Mouse (Mus musculus): Measurements from ENCODE around the gene Zfp423. TPM values are rescaled to one million over a fixed set of nuclear protein-coding genes. Genes with fewer than 3 reads are reported as not detected.

Gene Zfp423
- total and polyA plus RNA-seq, 2 experiments from 2014 or later, result 18.4 to 34.6 TPM

GRCm38 (mm10) chr8:87636226-87636742 is 323.1 kb downstream of the Zfp423 start:
- no peak for ATAC-seq

DNA sequence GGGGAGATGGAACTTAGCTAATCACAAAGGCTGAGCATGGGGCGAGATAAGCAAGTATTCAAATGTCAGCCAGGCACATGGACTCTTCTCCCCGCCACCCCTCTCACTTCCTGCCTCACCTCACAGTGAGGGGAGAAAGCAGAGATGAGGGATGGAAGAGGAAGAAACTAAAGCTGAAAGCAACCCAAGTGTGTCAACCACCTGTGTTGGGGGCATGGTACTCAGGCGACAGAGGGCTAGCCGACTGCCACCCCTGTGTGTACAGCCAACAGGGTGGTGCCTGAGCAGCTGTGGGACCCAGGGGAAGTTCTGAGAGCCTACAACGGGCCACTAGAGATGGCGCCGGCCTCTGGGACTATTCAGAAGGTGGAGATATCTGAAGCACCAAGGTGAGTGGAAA is 327.6 kb downstream of the Zfp423 start:
- Histone ChIP-seq H3K27ac (ENCODE audit: low read depth, low read length) (no peak overlapping the region), H3K4me2 (ENCODE audit: low read depth) (no peak overlapping the region), H3K36me3 (ENCODE audit: insufficient read depth) (no peaks in the 10 kb centered on the region), H3K4me1 (ENCODE audit: insufficient read depth) (no peaks in the 10 kb centered on the region), H3K4me3 (ENCODE audit: low read depth, low read length) (no peak overlapping the region), H3K9ac (no peak overlapping the region), H3K9me3 (ENCODE audit: low read length) (no peaks in the 10 kb centered on the region), H3K27me3 (ENCODE audit: insufficient read depth, low read length) (no peaks in the 10 kb centered on the region)
- WGBS, result 91% methylated on average over 7 of the region's 7 CpGs
- TF ChIP-seq CTCF (IDR thresholded peaks at IDR 0.05; ENCODE audit: low read depth), result no peak
- no peak for DNase-seq
- ATAC-seq, result no peak

More at GRCm38 (mm10) chr8:87636226-87636742, 323.1 kb downstream of the Zfp423 start:
- H3K27me3 ChIP-seq (ENCODE audit: insufficient read depth, low read length), result no peaks in the 10 kb centered on the region
- H3K27ac ChIP-seq (ENCODE audit: low read depth, low read length), result no peak overlapping the region
- H3K9me3 ChIP-seq (ENCODE audit: low read length), result no peaks in the 10 kb centered on the region
- no peaks in the 10 kb centered on the region for H3K36me3 ChIP-seq (ENCODE audit: insufficient read depth)
- H3K9ac ChIP-seq, result no peak overlapping the region
- no peak overlapping the region for H3K4me2 ChIP-seq (ENCODE audit: low read depth)
- WGBS, result 77% methylated on average over 11 of the region's 11 CpGs
- no peak for DNase-seq
- H3K4me3 ChIP-seq (ENCODE audit: low read depth, low read length), result no peak overlapping the region
- no peak for TF ChIP-seq CTCF (IDR thresholded peaks at IDR 0.05; ENCODE audit: low read depth)
- H3K4me1 ChIP-seq (ENCODE audit: insufficient read depth), result no peaks in the 10 kb centered on the region

GRCm38 (mm10) chr8:87629656-87630055 is 329.7 kb downstream of the Zfp423 start:
- no peak for ATAC-seq
- Histone ChIP-seq H3K36me3 (ENCODE audit: insufficient read depth) (no peaks in the 10 kb centered on the region), H3K4me3 (ENCODE audit: low read depth, low read length) (no peak overlapping the region), H3K4me1 (ENCODE audit: insufficient read depth) (no peaks in the 10 kb centered on the region), H3K9ac (no peak overlapping the region), H3K27me3 (ENCODE audit: insufficient read depth, low read length) (no peaks in the 10 kb centered on the region), H3K9me3 (ENCODE audit: low read length) (no peaks in the 10 kb centered on the region), H3K4me2 (ENCODE audit: low read depth) (no peak overlapping the region), H3K27ac (ENCODE audit: low read depth, low read length) (no peak overlapping the region)
- no peak for DNase-seq
- WGBS, result 31% methylated on average over 6 of the region's 6 CpGs
- TF ChIP-seq CTCF (IDR thresholded peaks at IDR 0.05; ENCODE audit: low read depth), result no peak

- H3K9me3 ChIP-seq (ENCODE audit: low read length), result no peaks in the 10 kb centered on the region
- 81% methylated on average over 12 of the region's 12 CpGs for WGBS
- no peak overlapping the region for H3K4me3 ChIP-seq (ENCODE audit: low read depth, low read length)
- H3K4me2 ChIP-seq (ENCODE audit: low read depth), result no peak overlapping the region
- no peak for ATAC-seq
- no peak overlapping the region for H3K27ac ChIP-seq (ENCODE audit: low read depth, low read length)
- H3K9ac ChIP-seq, result no peak overlapping the region
- no peaks in the 10 kb centered on the region for H3K36me3 ChIP-seq (ENCODE audit: insufficient read depth)
- TF ChIP-seq CTCF (IDR thresholded peaks at IDR 0.05; ENCODE audit: low read depth), result no peak
- H3K27me3 ChIP-seq (ENCODE audit: insufficient read depth, low read length), result no peaks in the 10 kb centered on the region
- DNase-seq, result no peak
- H3K4me1 ChIP-seq (ENCODE audit: insufficient read depth), result no peaks in the 10 kb centered on the region
Observed at GRCm38 (mm10) chr8:87621181-87621580, 338.2 kb downstream of the Zfp423 start.

- no peak overlapping the region for H3K27ac ChIP-seq (ENCODE audit: low read depth, low read length)
- no peaks in the 10 kb centered on the region for H3K4me1 ChIP-seq (ENCODE audit: insufficient read depth)
- TF ChIP-seq CTCF (IDR thresholded peaks at IDR 0.05; ENCODE audit: low read depth), result no peak
- no peak overlapping the region for H3K4me2 ChIP-seq (ENCODE audit: low read depth)
- H3K4me3 ChIP-seq (ENCODE audit: low read depth, low read length), result no peak overlapping the region
- no peaks in the 10 kb centered on the region for H3K9me3 ChIP-seq (ENCODE audit: low read length)
- ATAC-seq, result no peak
- no peak overlapping the region for H3K9ac ChIP-seq
- no peaks in the 10 kb centered on the region for H3K36me3 ChIP-seq (ENCODE audit: insufficient read depth)
- 54% methylated on average over 6 of the region's 6 CpGs for WGBS
- no peak for DNase-seq
- no peaks in the 10 kb centered on the region for H3K27me3 ChIP-seq (ENCODE audit: insufficient read depth, low read length)
Observed at GRCm38 (mm10) chr8:87620225-87620624, 339.2 kb downstream of the Zfp423 start.

DNA sequence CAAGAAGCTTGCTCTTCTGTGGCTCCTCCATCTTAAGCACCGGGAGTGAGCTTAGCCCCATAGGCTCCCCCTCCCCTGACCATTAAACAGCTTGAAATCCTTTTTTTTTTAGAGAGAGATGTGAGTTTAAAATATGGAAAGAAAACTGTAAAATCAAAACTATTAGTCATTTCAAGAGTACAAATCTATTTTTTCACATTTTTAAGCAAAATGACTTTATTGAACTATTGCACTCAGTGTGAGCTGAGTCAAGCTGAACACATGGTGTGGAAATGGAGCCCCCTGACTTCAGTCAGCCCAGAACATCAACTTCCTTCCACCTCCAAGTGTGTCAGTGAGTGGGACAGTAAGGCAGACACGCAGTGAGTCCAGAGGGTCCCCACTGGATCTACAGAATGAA is 339.9 kb downstream of the Zfp423 start:
- no peak for ATAC-seq
- no peak for TF ChIP-seq CTCF (IDR thresholded peaks at IDR 0.05; ENCODE audit: low read depth)
- Histone ChIP-seq H3K9me3 (ENCODE audit: low read length) (no peaks in the 10 kb centered on the region), H3K9ac (no peak overlapping the region), H3K4me2 (ENCODE audit: low read depth) (no peak overlapping the region), H3K36me3 (ENCODE audit: insufficient read depth) (no peaks in the 10 kb centered on the region), H3K4me3 (ENCODE audit: low read depth, low read length) (no peak overlapping the region), H3K27ac (ENCODE audit: low read depth, low read length) (no peak overlapping the region), H3K27me3 (ENCODE audit: insufficient read depth, low read length) (no peaks in the 10 kb centered on the region), H3K4me1 (ENCODE audit: insufficient read depth) (no peaks in the 10 kb centered on the region)
- 72% methylated on average over 2 of the region's 2 CpGs for WGBS
- DNase-seq, result no peak

DNA sequence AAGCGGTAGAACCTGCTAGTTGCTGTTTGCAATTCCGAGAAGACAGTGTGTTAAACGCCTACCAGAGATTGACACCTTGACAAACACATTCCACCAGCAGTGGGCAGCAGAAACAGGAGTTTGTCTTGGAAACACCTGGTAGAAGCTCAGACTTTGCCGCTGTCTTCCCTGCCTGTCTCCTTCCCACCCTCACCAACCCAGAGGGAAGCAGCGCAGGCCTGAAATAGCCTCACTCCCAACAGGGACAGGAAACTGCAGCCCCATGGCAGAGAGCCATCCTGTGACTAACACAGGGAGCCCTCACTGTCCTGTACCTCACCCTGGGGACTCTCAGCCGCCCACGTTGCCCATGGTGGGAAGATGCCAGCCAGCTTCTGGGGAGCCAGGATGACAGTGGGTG is 340.3 kb downstream of the Zfp423 start:
- ATAC-seq (no peak; the same call in 1 of the 2 replicates), DNase-seq (peak; percentile 19)
- TF ChIP-seq CTCF (IDR thresholded peaks at IDR 0.05; ENCODE audit: low read depth), result peak; percentile 52
- H3K36me3 ChIP-seq (ENCODE audit: insufficient read depth), result no peaks in the 10 kb centered on the region
- no peak overlapping the region for H3K9ac ChIP-seq
- H3K4me2 ChIP-seq (ENCODE audit: low read depth), result no peak overlapping the region
- H3K27me3 ChIP-seq (ENCODE audit: insufficient read depth, low read length), result no peaks in the 10 kb centered on the region
- H3K4me3 ChIP-seq (ENCODE audit: low read depth, low read length), result no peak overlapping the region
- 54% methylated on average over 7 of the region's 7 CpGs for WGBS
- H3K4me1 ChIP-seq (ENCODE audit: insufficient read depth), result no peaks in the 10 kb centered on the region
- no peaks in the 10 kb centered on the region for H3K9me3 ChIP-seq (ENCODE audit: low read length)
- no peak overlapping the region for H3K27ac ChIP-seq (ENCODE audit: low read depth, low read length)

Measured in forebrain, postnatal 0 days (tissue).